Mouse (Mus musculus): ENCODE measurements at regions not wholly inside any gene's neighbourhood (a gene's known extent, or its start where the extent isn't known, plus 50 kb on each side); places are given as distances from the start of the nearest gene placed in this dataset.

GRCm38 (mm10) chrX:166951011-166951410 lies 258.1 kb downstream of the Tmsb4x start:
- DNase-seq: no peak
- Histone ChIP-seq H3K4me1 (ENCODE audit: control insufficient read depth, insufficient read depth, low read length) (no peaks in the 10 kb centered on the region), H3K4me3 (ENCODE audit: insufficient read depth, low read depth, low read length) (no peak overlapping the region), H3K36me3 (ENCODE audit: control insufficient read depth, insufficient read depth, low read length) (no peaks in the 10 kb centered on the region), H3K27me3 (replicated peaks; ENCODE audit: control insufficient read depth, insufficient read depth, low read length) (no peaks in the 10 kb centered on the region), H3K27ac (ENCODE audit: insufficient read depth, low read depth, low read length) (no peak overlapping the region)
- 95% methylated on average over 6 of the region's 6 CpGs for WGBS
- TF ChIP-seq POLR2A (IDR thresholded peaks at IDR 0.05; ENCODE audit: low read depth, low read length) (no peak), CTCF (conservative IDR thresholded peaks at IDR 0.05; ENCODE audit: insufficient read depth, insufficient read length, low read depth, low read length) (no peak)

- no peak for DNase-seq
- H3K36me3 ChIP-seq (ENCODE audit: control insufficient read depth, insufficient read depth, low read length): no peaks in the 10 kb centered on the region
- TF ChIP-seq POLR2A (IDR thresholded peaks at IDR 0.05; ENCODE audit: low read depth, low read length) (no peak), CTCF (conservative IDR thresholded peaks at IDR 0.05; ENCODE audit: insufficient read depth, insufficient read length, low read depth, low read length) (no peak)
- H3K27me3 ChIP-seq (replicated peaks; ENCODE audit: control insufficient read depth, insufficient read depth, low read length): no peaks in the 10 kb centered on the region
- no peak overlapping the region for H3K4me3 ChIP-seq (ENCODE audit: insufficient read depth, low read depth, low read length)
- no peak overlapping the region for H3K27ac ChIP-seq (ENCODE audit: insufficient read depth, low read depth, low read length)
- 59% methylated on average over 1 of the region's 1 CpGs for WGBS
- H3K4me1 ChIP-seq (ENCODE audit: control insufficient read depth, insufficient read depth, low read length): no peaks in the 10 kb centered on the region
These were observed 263.2 kb downstream of the Tmsb4x start for GRCm38 (mm10) chrX:166945915-166946314.

- DNase-seq: no peak
- WGBS: 57% methylated on average over 1 of the region's 1 CpGs
- H3K27ac ChIP-seq (ENCODE audit: insufficient read depth, low read depth, low read length): no peak overlapping the region
- H3K4me3 ChIP-seq (ENCODE audit: insufficient read depth, low read depth, low read length): no peak overlapping the region
- TF ChIP-seq CTCF (conservative IDR thresholded peaks at IDR 0.05; ENCODE audit: insufficient read depth, insufficient read length, low read depth, low read length) (no peak), POLR2A (IDR thresholded peaks at IDR 0.05; ENCODE audit: low read depth, low read length) (no peak)
- no peaks in the 10 kb centered on the region for H3K27me3 ChIP-seq (replicated peaks; ENCODE audit: control insufficient read depth, insufficient read depth, low read length)
- H3K36me3 ChIP-seq (ENCODE audit: control insufficient read depth, insufficient read depth, low read length): no peaks in the 10 kb centered on the region
- no peaks in the 10 kb centered on the region for H3K4me1 ChIP-seq (ENCODE audit: control insufficient read depth, insufficient read depth, low read length)
These were observed 263.6 kb downstream of the Tmsb4x start for GRCm38 (mm10) chrX:166945476-166945875.

GRCm38 (mm10) chrX:166933766-166934165 lies 275.3 kb downstream of the Tmsb4x start:
- WGBS: 60% methylated on average over 2 of the region's 2 CpGs
- no peaks in the 10 kb centered on the region for H3K36me3 ChIP-seq (ENCODE audit: control insufficient read depth, insufficient read depth, low read length)

GRCm38 (mm10) chrX:166932472-166932871 lies 276.6 kb downstream of the Tmsb4x start:
- Histone ChIP-seq H3K27ac (ENCODE audit: insufficient read depth, low read depth, low read length) (no peak overlapping the region), H3K27me3 (replicated peaks; ENCODE audit: control insufficient read depth, insufficient read depth, low read length) (no peaks in the 10 kb centered on the region), H3K4me1 (ENCODE audit: control insufficient read depth, insufficient read depth, low read length) (no peaks in the 10 kb centered on the region), H3K4me3 (ENCODE audit: insufficient read depth, low read depth, low read length) (no peak overlapping the region), H3K36me3 (ENCODE audit: control insufficient read depth, insufficient read depth, low read length) (no peaks in the 10 kb centered on the region)
- no peak for TF ChIP-seq CTCF (conservative IDR thresholded peaks at IDR 0.05; ENCODE audit: insufficient read depth, insufficient read length, low read depth, low read length)
- TF ChIP-seq POLR2A (IDR thresholded peaks at IDR 0.05; ENCODE audit: low read depth, low read length): no peak
- no peak for DNase-seq

More at GRCm38 (mm10) chrX:166933766-166934165, 275.3 kb downstream of the Tmsb4x start:
- TF ChIP-seq POLR2A (IDR thresholded peaks at IDR 0.05; ENCODE audit: low read depth, low read length) (no peak), CTCF (conservative IDR thresholded peaks at IDR 0.05; ENCODE audit: insufficient read depth, insufficient read length, low read depth, low read length) (no peak)
- H3K27ac ChIP-seq (ENCODE audit: insufficient read depth, low read depth, low read length): no peak overlapping the region
- H3K27me3 ChIP-seq (replicated peaks; ENCODE audit: control insufficient read depth, insufficient read depth, low read length): no peaks in the 10 kb centered on the region
- no peak overlapping the region for H3K4me3 ChIP-seq (ENCODE audit: insufficient read depth, low read depth, low read length)
- no peaks in the 10 kb centered on the region for H3K4me1 ChIP-seq (ENCODE audit: control insufficient read depth, insufficient read depth, low read length)
- DNase-seq: peak; percentile 23

GRCm38 (mm10) chrX:166931048-166931447 lies 278.1 kb downstream of the Tmsb4x start:
- DNase-seq: peak; percentile 71
- Histone ChIP-seq H3K36me3 (ENCODE audit: control insufficient read depth, insufficient read depth, low read length) (no peaks in the 10 kb centered on the region), H3K27ac (ENCODE audit: insufficient read depth, low read depth, low read length) (peak overlapping the region; percentile 76), H3K4me3 (ENCODE audit: insufficient read depth, low read depth, low read length) (no peak overlapping the region), H3K27me3 (replicated peaks; ENCODE audit: control insufficient read depth, insufficient read depth, low read length) (no peaks in the 10 kb centered on the region), H3K4me1 (ENCODE audit: control insufficient read depth, insufficient read depth, low read length) (no peaks in the 10 kb centered on the region)
- no peak for TF ChIP-seq CTCF (conservative IDR thresholded peaks at IDR 0.05; ENCODE audit: insufficient read depth, insufficient read length, low read depth, low read length)
- TF ChIP-seq POLR2A (IDR thresholded peaks at IDR 0.05; ENCODE audit: low read depth, low read length): no peak
- WGBS: 36% methylated on average over 4 of the region's 4 CpGs

GRCm38 (mm10) chrX:166929716-166930420 lies 279.2 kb downstream of the Tmsb4x start:
- no peak for DNase-seq
- WGBS: 56% methylated on average over 6 of the region's 6 CpGs
- no peak overlapping the region for H3K27ac ChIP-seq (ENCODE audit: insufficient read depth, low read depth, low read length)
- no peak overlapping the region for H3K4me3 ChIP-seq (ENCODE audit: insufficient read depth, low read depth, low read length)
- H3K4me1 ChIP-seq (ENCODE audit: control insufficient read depth, insufficient read depth, low read length): no peaks in the 10 kb centered on the region
- H3K27me3 ChIP-seq (replicated peaks; ENCODE audit: control insufficient read depth, insufficient read depth, low read length): no peaks in the 10 kb centered on the region
- no peaks in the 10 kb centered on the region for H3K36me3 ChIP-seq (ENCODE audit: control insufficient read depth, insufficient read depth, low read length)
- TF ChIP-seq CTCF (conservative IDR thresholded peaks at IDR 0.05; ENCODE audit: insufficient read depth, insufficient read length, low read depth, low read length) (no peak), POLR2A (IDR thresholded peaks at IDR 0.05; ENCODE audit: low read depth, low read length) (no peak)

Measured in kidney, adult 2 months (tissue).